Mouse (Mus musculus): Measurements from ENCODE around the gene Gm3642.
A peak's percentile ranks its signal among the peaks of the same experiment; 100 is the strongest.
"Not testable (repeated sequence)": the region's sequence is repeated elsewhere in the genome, so short reads cannot be mapped to it uniquely, and the experiment has no call there.

The Gm3642 gene

GRCm38 (mm10) chr14:6840211-6840610, at the start of gene Gm3642:
Gene Gm3642, minus strand, starts transcription at chr14:6840311.
- DNase-seq (ENCODE audit: low spot score): not testable (repeated sequence)

DNA sequence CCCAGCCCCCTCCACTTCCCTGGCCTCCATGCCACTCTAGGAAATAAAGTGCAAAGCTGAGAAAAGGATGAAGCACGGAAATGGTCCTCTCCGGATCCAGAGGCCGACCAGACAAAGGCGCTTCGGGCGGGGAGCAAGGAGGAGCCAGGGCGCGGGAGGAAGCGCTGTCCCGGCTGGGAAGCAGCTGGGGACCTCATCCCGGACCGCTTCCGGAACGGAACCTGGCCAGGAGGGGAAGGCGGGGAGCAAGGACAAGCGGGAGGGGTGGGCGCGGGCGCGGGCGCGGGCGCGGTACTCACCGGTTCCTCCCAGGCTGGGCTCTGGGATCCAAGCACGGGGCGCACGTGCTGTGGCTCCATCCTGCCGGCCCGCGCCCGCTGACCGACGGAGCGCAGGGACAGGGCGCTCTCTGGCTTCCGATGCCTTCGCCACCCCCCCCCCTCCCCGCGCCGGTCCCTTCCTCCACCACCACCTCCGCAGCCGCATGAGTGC, 49.5 kb upstream of the Gm3642 start, which contains the start of gene Gm3667:
TSS of gene Gm3667 (minus strand) at position 442 of the 492 bp plus-strand sequence.
- not testable (repeated sequence) for DNase-seq (ENCODE audit: low spot score)

DNA sequence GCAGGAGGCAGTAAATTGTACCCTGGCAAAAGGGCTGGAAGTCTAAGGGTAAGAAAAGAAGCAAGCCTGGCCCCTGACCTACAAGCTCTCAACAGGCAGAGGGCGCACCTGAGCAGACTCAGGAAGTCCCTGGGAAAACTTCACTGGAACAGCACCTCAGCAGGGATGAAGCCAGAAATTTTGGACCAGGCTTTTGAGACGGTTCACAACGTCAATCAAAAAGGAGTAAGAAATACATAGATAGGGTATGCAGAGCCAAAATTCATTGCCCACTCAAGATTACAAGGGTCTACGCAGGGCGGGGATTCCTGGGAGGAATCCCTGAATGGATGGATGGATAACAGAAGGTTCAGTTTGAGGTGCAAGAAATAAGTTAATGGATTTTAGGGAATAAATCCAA, 48.7 kb upstream of the Gm3642 start:
- peak; percentile 32 for DNase-seq (ENCODE audit: low spot score)

- not testable (repeated sequence) for DNase-seq (ENCODE audit: low spot score)
Observed at GRCm38 (mm10) chr14:6823297-6823696, 16.8 kb downstream of the Gm3642 start.

All from left cerebral cortex, adult 11 months (tissue).